In the genomic region with DNA sequence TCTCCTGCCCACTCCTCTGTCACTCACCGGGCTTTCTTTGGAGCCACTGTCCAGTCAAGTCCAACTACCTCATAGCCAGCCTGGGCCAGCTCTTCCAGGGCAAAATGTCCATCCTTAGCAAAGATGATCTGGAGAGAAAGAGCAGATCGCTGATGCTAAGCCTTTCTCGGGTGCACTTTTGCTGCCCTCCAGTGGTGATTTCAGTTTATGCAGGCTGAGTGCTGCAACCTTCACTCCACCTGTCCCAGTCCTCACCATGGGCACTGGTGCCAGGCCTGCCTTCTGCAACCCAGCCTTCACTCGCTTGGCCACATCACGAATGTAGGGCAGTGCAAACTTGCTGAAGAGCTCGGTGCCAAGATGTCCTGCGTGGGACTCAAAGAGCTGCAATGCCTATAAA, we compare ENCODE assay signal across 1 mouse cellular context.
TF ChIP-seq lines count a peak whose summit lies in the region.

No protein-coding gene starts in this region.

TF ChIP-seq in MEL, 35 proteins besides CTCF, POLR2A, EP300 and RAD21 (continued from another document):
- TF ChIP-seq MAX (IDR thresholded peaks at IDR 0.05; ENCODE audit: low read length) (no peak), UBTF (IDR thresholded peaks at IDR 0.05; ENCODE audit: borderline replicate concordance, insufficient read depth, low read depth, low read length) (no peak), CHD1 (IDR thresholded peaks at IDR 0.05; ENCODE audit: low read depth, low read length) (no peak), GATA1 (IDR thresholded peaks at IDR 0.05; ENCODE audit: low read depth, low read length) (no peak), ZNF384 (IDR thresholded peaks at IDR 0.05; ENCODE audit: low read depth, low read length) (no peak), ETS1 (IDR thresholded peaks at IDR 0.05; ENCODE audit: low read depth, low read length) (no peak), TBP (IDR thresholded peaks at IDR 0.05; ENCODE audit: low read depth, low read length) (no peak), POLR2AphosphoS5 (IDR thresholded peaks at IDR 0.05; ENCODE audit: borderline replicate concordance, low read depth, low read length) (no peak), POLR2AphosphoS2 (IDR thresholded peaks at IDR 0.05; ENCODE audit: low read length) (no peak), SMC3 (IDR thresholded peaks at IDR 0.05; ENCODE audit: low read depth, low read length) (peak; percentile 71), NRF1 (IDR thresholded peaks at IDR 0.05; ENCODE audit: insufficient read depth, low read depth, low read length, poor library complexity, severe bottlenecking) (no peak), TAL1 (IDR thresholded peaks at IDR 0.05; ENCODE audit: low read length) (no peak), HCFC1 (IDR thresholded peaks at IDR 0.05; ENCODE audit: low read depth, low read length) (no peak), ELF1 (IDR thresholded peaks at IDR 0.05; ENCODE audit: low read depth, low read length) (no peak), ZC3H11A (IDR thresholded peaks at IDR 0.05; ENCODE audit: low read depth, low read length) (peak; percentile 39; the same call in 1 of the 2 replicates), NELFE (IDR thresholded peaks at IDR 0.05; ENCODE audit: low read depth, low read length) (no peak), MAFK (IDR thresholded peaks at IDR 0.05; ENCODE audit: borderline replicate concordance, low read depth, low read length) (no peak), CHD2 (IDR thresholded peaks at IDR 0.05; ENCODE audit: low read length) (no peak), MYB (IDR thresholded peaks at IDR 0.05; ENCODE audit: low read depth, low read length) (no peak), ZMIZ1 (IDR thresholded peaks at IDR 0.05; ENCODE audit: low read depth, low read length) (no peak)
